Mouse (Mus musculus): Measurements from ENCODE around the gene Shq1.

DNA sequence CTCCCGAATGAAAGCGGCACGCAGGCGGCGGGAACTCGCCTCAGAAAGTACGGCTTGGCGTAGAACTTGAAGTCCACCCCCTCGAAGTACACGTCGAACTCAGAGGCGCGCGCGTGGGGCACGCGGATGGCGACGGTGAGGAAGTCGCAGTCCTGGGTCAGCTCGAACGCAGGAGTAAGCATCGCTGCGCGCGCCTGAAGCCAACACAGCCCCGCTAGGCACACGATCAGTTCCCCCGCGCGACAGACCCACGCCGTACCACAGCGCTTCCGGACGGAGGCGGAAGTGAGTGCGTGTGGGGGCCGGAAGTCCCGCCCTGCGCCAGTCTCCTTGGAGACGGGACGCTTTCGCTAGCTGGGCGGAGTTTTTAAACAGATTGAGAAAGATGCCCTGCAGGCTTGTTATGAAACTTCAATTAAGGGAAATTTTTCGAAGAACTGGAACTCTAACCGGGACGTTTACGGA, at the start of gene Shq1:
- TF ChIP-seq USF1 (IDR thresholded peaks at IDR 0.05; ENCODE audit: low read depth) (no peak), CTCF (IDR thresholded peaks at IDR 0.05; ENCODE audit: control insufficient read depth, insufficient read depth, insufficient read length) (no peak), MYOD1 (IDR thresholded peaks at IDR 0.05; ENCODE audit: control insufficient read depth, insufficient read length, low read depth) (no peak)

Data from C2C12 (cell line).